Mouse (Mus musculus) layer of hippocampus, adult 9-10 months (tissue): ENCODE data around the gene Dhrs1.

ENCODE experiments used
- DNase-seq: peaks from one replicate; pipeline ENCODE4 v3.0.0; 2022; ENCODE audit warnings: low spot score

The Dhrs1 gene

DNA sequence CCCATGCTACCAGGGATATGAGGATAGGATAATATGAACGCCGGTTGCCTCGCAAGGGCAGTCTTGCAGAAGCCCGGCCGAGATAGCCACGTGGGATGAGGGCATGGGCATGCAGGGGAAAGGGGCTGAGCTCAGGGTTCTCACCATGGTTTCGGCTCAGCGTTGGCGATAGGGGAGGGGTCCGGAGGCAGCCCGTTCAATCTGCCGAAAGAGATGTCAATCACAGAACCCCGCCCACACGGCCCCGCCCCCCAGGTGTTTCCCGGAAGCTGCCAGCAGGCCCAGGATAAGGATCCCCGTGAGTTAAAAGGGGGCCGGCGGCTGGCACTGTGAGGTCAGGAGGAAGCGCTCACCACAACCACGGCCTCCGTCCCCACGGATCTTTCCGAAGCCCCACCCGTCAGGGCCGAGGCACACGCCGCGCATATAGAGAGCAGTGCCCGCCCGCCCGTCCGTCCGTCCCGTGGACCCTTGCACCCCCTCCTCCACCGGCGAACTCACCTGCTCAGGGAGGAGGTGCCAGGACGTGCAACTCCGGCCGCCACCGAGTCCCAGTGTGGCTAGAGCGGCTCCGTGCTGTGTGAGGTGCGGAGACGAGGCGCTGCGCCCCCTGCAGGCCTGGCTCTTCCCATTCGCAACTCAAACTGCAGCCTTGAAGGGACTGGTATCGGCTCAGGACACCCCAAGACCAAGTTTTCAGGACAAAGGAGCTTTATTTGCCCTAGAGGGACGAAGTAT, 23.6 kb downstream of the Dhrs1 start, which contains the start of gene Rabggta:
TSS of gene Rabggta (minus strand) at position 564 of the 738 bp plus-strand sequence.
- DNase-seq = peak; percentile 72

- no peak for DNase-seq
Measured at GRCm38 (mm10) chr14:55721076-55721475, 24.4 kb downstream of the Dhrs1 start.

- DNase-seq = no peak
Measured at GRCm38 (mm10) chr14:55720666-55721065, 24.8 kb downstream of the Dhrs1 start.

DNA sequence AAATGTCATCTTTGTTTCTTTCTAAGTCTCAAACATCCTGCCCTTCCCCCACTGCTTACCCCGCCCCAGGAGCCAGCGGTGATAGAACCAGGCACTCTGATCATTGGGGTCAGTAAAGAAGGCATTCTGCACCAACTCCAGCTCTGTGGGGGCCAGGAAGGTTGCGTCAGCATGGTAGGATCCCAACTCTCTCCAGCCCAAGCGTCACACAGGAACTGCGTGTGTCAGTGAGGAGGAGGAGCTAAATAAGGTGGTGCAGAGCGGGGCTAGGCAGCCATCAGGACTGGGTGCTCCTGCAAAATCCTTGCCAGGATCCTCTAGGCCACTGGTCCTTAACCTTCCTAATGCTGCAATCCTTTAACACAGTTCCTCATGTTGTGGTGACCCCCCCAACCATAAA, 25.8 kb downstream of the Dhrs1 start:
- no peak for DNase-seq

DNA sequence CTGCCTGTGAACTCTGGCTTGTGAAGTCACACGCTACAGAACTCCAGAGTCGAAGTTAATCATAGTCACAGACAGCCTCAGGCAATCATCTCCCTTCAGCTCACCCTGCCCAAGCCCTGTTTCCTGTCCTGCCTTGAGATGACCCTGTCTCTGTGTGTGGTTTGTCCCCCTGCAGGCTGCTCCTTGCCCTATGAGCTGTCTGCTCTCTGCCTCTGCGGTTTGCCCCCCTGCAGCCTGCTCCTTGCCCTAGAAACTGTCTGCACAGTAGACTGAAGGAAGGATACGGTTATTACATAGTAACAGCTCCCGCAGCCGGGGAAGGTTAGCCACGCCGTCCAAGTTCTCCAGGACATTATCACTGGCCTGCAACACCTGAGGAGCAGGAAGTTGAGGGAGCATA, 28.6 kb downstream of the Dhrs1 start:
- no peak for DNase-seq

GRCm38 (mm10) chr14:55716271-55716670, 29.2 kb downstream of the Dhrs1 start:
- no peak for DNase-seq

- no peak for DNase-seq
Measured at GRCm38 (mm10) chr14:55714893-55715292, 30.6 kb downstream of the Dhrs1 start.

- DNase-seq = no peak
Measured at GRCm38 (mm10) chr14:55713729-55714122, 31.8 kb downstream of the Dhrs1 start, which contains the start of gene Tgm1. Gene Tgm1 (minus strand): TSS chr14:55713926.

GRCm38 (mm10) chr14:55713007-55713728, 32.3 kb downstream of the Dhrs1 start:
- DNase-seq = no peak

DNA sequence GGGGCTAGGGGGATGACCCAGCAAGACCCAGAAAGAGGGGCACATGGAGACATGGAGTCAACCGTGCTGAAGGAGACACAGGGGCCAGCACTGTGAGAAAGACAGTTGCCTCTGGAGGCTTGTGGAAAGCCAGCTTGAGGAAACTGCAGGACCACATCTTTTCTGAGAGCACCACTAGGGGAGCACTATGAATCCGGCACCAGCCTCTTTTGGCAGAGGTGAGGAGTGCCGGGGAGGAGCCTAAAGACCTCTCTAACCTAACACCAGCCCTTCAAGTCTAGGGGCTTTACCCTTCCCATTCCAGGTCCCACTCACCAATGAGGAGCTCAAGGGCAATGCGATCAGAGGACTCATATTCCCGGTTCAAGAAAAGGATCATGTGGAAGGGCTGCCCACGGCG, 33.7 kb downstream of the Dhrs1 start:
- DNase-seq = no peak

- DNase-seq = no peak
Measured at GRCm38 (mm10) chr14:55709509-55709908, 36.0 kb downstream of the Dhrs1 start.

DNA sequence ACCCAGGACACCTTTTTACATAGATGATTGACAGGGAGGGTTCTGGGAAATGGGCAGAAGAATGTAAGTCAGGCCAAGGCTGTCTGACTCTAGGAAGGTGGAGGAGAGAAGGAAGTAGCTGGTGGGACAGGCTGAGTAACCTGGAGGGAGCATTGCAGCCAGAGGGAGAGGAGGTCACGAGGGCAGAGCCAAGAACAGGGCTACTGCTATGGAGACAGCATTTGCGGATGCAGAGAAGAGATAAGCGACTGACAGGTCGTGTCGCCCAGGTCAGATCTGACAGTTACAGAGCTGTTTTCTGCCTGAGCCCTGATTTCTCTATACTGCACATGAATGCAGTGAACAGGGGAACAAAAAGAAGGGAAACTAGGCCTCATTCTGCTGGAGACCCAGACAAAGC, 38.1 kb downstream of the Dhrs1 start:
- no peak for DNase-seq

GRCm38 (mm10) chr14:55706051-55706600, 39.4 kb downstream of the Dhrs1 start:
- DNase-seq = no peak

DNA sequence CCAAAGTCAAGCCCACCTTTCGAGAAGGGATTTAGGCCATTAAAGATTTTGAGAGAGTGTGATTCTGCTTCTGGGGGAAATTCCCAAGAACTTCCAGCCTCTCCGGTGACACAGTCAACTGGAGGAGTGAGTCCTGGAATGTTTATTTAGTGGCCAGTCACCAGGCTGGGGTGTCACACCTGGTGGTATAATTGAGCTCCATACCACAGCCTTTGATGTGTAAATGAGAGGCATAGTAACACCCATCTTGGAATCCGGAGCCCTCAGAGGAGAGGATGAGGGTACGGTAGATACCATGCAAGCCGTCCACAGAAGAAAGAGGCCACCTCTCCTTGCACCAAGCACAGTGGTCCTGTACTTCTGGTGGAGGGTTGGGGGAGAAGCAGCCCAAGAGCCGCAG, 42.7 kb downstream of the Dhrs1 start:
- no peak for DNase-seq

DNA sequence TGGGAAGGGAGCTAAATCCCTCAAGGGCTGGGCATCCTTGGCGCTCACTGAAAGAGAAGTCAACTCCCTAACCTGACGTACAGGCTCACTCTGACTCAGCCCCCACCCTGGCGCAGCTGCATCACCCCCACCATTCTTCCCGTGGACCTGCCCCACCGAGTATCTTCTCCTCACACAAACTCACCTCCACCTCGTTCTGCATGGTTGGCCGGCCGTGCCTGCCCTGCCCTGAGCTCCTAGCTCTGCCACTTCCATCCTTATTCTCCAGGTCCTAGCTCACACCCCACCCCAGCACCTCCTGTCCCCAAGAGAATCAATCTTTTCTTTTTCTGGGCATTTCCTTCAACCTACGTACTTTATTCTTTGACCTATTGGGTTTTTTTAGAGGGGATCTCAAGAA, 44.4 kb downstream of the Dhrs1 start:
- DNase-seq = no peak

GRCm38 (mm10) chr14:55697226-55697625, 48.3 kb downstream of the Dhrs1 start:
- DNase-seq = no peak

GRCm38 (mm10) chr14:55689433-55689832, 56.1 kb downstream of the Dhrs1 start:
- DNase-seq = no peak
